Mouse (Mus musculus) bone marrow macrophage, adult 2 months (primary cell): Measurements from ENCODE around the gene Oxsr1.
"Not testable (repeated sequence)": the region's sequence is repeated elsewhere in the genome, so short reads cannot be mapped to it uniquely, and the experiment has no call there.

Experiments
- CTCF ChIP-seq: IDR thresholded peaks from 2 replicates; pipeline ENCODE4 v1.5.1; 2012; ENCODE audit warnings: low read depth, mild to moderate bottlenecking, low read length, moderate library complexity
- POLR2A ChIP-seq: IDR thresholded peaks from 2 replicates; pipeline ENCODE4 v1.6.1; 2012; ENCODE audit warnings: mild to moderate bottlenecking, low read depth, low read length, borderline replicate concordance

- not testable (repeated sequence) for TF ChIP-seq POLR2A, CTCF
Observed at GRCm38 (mm10) chr9:119265373-119266120, 56.7 kb downstream of the Oxsr1 start.
